Mouse (Mus musculus) right cerebral cortex, adult 2 months (tissue): ENCODE results near the gene Foxj1.
"Not testable (repeated sequence)": the region's sequence is repeated elsewhere in the genome, so short reads cannot be mapped to it uniquely, and the experiment has no call there.

ENCODE experiments used
- DNase-seq, 2 experiments: peaks; one replicate each; pipeline ENCODE4 v3.0.0; 2021 to 2022; ENCODE audit warnings: low spot score in 2 of 2

Gene Foxj1

GRCm38 (mm10) chr11:116335244-116336036 is at the start of gene Foxj1:
Foxj1 (minus strand) TSS chr11:116335399.
- peak; percentile 96 to 99 for DNase-seq

GRCm38 (mm10) chr11:116384171-116384570 is 49.0 kb upstream of the Foxj1 start:
- no peak for DNase-seq

- not testable (repeated sequence) for DNase-seq
These were observed 47.9 kb upstream of the Foxj1 start for GRCm38 (mm10) chr11:116383070-116383469.

- DNase-seq = no peak
These were observed 45.6 kb upstream of the Foxj1 start for GRCm38 (mm10) chr11:116380767-116381166.

- no peak for DNase-seq
These were observed 44.3 kb upstream of the Foxj1 start for GRCm38 (mm10) chr11:116379530-116379929.

GRCm38 (mm10) chr11:116376945-116377661 is 41.9 kb upstream of the Foxj1 start:
- DNase-seq = no peak

GRCm38 (mm10) chr11:116371894-116372450 is 36.8 kb upstream of the Foxj1 start:
- DNase-seq = no peak

- no peak for DNase-seq
These were observed 34.4 kb upstream of the Foxj1 start for GRCm38 (mm10) chr11:116369633-116370032.

- no peak for DNase-seq
These were observed 33.9 kb upstream of the Foxj1 start for GRCm38 (mm10) chr11:116369051-116369450.

- peak; percentile 85 to 87 for DNase-seq
These were observed 32.9 kb upstream of the Foxj1 start for GRCm38 (mm10) chr11:116368116-116368515.

GRCm38 (mm10) chr11:116366647-116367046 is 31.4 kb upstream of the Foxj1 start:
- no peak for DNase-seq

GRCm38 (mm10) chr11:116366124-116366523 is 30.9 kb upstream of the Foxj1 start:
- DNase-seq = no peak

GRCm38 (mm10) chr11:116365432-116365831 is 30.2 kb upstream of the Foxj1 start:
- no peak for DNase-seq

- no peak for DNase-seq
These were observed 26.8 kb upstream of the Foxj1 start for GRCm38 (mm10) chr11:116362015-116362414.

- DNase-seq = not testable (repeated sequence)
These were observed 25.7 kb upstream of the Foxj1 start for GRCm38 (mm10) chr11:116360915-116361314.

GRCm38 (mm10) chr11:116359652-116360051 is 24.5 kb upstream of the Foxj1 start:
- no peak for DNase-seq

- DNase-seq = no peak
These were observed 23.9 kb upstream of the Foxj1 start for GRCm38 (mm10) chr11:116358926-116359637.

GRCm38 (mm10) chr11:116354521-116354920 is 19.3 kb upstream of the Foxj1 start:
- no peak for DNase-seq

GRCm38 (mm10) chr11:116353535-116353934 is 18.3 kb upstream of the Foxj1 start:
- no peak for DNase-seq

- DNase-seq = no peak
These were observed 16.1 kb upstream of the Foxj1 start for GRCm38 (mm10) chr11:116351294-116351693.

GRCm38 (mm10) chr11:116347955-116348354 is 12.8 kb upstream of the Foxj1 start:
- no peak for DNase-seq

GRCm38 (mm10) chr11:116347012-116347411 is 11.8 kb upstream of the Foxj1 start:
- no peak for DNase-seq
